Mouse (Mus musculus) spleen, postnatal 10 days (tissue): ENCODE measurements around the gene Mbd3.

ENCODE experiments used
- DNase-seq, 2 experiments: peaks; one replicate each; pipeline ENCODE4 v3.0.0; 2021 to 2022; ENCODE audit warnings: low spot score in 2 of 2

Mbd3 gene

GRCm38 (mm10) chr10:80397524-80398173 lies 1.7 kb downstream of the Mbd3 start:
- no peak for DNase-seq

DNA sequence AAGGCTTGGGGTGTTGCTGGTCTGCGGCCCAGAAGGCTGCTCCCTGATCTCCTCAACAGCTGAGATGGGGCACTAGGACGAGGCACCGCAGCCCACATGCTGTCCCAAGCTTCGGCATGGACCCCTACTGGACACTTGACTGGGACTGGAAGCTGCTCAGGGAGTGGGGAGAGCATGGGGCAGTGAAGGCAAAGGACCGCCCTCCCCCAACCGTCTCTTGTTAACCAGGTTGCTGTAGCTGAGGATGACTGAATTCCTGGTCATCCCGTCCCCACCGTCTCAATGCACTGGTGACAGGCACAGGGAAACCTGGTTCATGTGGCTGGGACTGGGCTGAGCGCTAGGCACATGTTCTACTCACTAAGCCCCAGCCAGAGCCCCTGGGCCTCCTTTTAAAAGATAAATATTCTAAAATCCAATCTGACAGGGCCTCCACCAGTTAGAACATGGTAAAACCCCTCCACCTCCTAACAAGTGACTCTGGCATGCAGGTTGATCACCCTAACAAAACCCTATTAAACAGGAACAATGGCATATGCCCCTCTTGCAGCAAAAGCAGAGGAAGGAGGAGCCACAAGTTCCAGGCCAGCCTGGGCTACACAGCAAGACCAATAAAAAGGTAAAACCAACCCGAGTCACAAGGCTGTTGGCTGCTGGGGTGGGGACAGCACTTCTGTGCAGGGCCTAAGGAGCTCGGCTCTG lies 2.4 kb downstream of the Mbd3 start:
- no peak for DNase-seq

DNA sequence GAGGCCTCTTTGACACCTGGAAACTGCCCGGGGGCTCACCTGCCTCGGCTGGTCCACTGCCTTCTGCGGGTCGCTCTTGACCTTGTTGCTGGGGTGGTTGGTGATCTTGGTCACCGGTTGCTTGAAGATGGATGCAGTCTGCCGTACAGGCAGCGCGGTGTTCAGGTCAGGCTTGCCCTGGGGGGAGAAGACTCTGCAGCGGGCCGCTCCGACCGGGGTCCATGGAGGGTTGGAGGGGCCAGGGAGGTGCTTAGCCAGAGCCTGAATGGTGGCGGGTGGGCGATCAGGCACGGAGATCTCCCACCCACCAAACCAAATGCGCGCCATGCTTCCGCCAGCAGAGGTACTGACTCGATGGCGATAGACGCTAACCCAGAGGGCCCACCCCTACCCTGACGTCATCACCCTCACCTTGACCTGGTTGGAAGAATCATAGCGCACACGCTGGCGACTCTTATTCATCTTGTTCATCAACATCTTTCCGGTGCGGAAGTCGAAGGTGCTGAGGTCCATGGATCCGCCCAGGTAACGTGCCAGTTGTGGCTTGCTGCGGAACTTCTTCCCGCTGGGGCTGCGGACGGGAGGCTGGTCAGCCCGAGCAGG lies 4.2 kb downstream of the Mbd3 start:
- peak in 1 of 2 experiments; percentile 17 for DNase-seq

DNA sequence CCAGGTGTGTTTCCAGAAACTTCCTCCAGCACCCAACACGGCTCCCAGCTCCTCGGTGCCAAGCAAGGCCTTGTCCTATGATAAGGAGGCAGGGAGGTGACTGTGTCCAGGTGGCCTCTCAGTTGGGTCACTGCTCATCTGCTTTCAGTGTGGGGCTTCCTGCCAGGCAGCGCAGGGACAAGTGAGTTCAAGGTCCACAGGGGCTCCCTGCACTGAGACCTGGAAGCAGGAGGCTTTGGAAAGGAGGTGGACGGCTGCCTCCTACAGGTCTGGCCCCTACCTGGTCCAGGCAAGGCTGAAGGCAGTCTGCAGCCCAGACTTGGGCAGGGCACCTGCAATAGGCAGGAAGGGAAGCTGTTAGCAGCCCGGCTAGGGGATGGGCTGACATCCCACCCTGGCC lies 6.7 kb downstream of the Mbd3 start:
- no peak for DNase-seq

DNA sequence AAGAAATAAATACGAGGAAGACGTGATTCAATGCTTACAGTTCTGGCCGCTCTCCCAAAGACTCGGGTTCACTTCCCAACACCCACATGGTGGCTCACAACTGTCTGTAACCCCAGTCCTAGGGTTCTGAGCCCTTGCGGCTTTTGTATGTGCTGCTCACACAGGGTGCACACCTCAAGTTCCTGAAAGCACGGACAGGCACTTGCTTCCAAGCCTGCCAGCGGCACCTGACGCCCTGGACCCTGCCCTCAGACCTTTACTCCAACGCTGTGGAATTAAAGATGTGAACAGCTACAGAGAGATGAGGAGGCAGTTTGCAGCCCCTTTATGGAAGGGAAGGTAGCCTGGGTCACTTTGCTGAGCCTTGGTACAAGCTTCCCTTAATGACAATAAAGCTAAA lies 8.7 kb downstream of the Mbd3 start:
- DNase-seq = no peak

GRCm38 (mm10) chr10:80389185-80389708 lies 10.1 kb downstream of the Mbd3 start:
- no peak for DNase-seq

- DNase-seq = no peak
Observed at GRCm38 (mm10) chr10:80388731-80389130, 10.6 kb downstream of the Mbd3 start.

GRCm38 (mm10) chr10:80387522-80387959 lies 11.8 kb downstream of the Mbd3 start, which contains the start of gene Mex3d:
Gene Mex3d (minus strand): TSS chr10:80387659.
- peak; percentile 68 to 89 for DNase-seq

- DNase-seq = peak; percentile 47 to 51
Observed at GRCm38 (mm10) chr10:80386735-80387471, 12.4 kb downstream of the Mbd3 start.

DNA sequence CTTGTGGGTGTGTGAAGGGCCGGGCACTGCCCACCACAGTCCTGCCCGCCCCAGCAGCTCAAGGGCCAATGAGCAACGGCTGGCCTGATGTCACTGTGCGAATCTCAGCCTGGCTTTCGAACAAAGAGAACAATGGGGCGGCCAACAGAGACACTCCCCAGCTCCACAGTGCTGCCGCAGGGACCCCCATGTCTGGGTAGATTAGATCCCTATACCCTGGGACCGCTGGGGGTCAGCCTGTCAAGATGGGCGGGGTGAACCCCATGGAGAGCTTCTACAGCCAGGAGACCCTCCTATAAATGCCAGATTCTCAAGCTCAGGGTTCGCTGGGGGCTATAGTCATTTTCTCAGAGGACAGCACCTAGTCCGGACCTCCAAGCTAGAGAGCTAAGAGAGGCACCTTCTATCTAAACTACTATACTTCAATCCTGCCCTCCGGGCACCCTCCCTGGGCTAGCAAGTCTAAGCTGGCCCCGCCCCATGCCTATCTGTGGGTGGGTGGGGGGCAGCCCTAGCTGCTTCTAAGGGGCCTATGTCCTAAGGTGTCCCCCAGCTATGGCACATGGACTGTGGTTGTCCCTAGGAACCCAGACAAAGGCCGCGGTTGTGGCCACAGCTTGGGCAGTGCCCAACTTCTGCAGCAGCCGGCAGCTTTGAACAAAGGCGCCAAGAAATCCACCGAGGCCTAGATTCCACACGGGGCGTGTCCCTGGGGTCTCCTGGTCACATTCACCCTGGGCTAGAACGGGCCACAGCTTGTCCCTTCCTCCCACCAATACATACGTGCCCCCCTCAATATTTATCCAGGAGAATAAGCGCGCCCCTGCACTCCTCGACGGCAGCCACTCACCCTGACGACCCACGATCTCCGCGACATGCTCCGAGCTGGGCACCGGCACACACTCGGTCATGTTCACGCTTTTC lies 13.3 kb downstream of the Mbd3 start:
- no peak for DNase-seq

GRCm38 (mm10) chr10:80385310-80385709 lies 14.0 kb downstream of the Mbd3 start:
- DNase-seq = no peak

- DNase-seq = peak in 1 of 2 experiments; percentile 53
Observed at GRCm38 (mm10) chr10:80384709-80385108, 14.6 kb downstream of the Mbd3 start.

- DNase-seq = peak in 1 of 2 experiments; percentile 50
Observed at GRCm38 (mm10) chr10:80384115-80384639, 15.2 kb downstream of the Mbd3 start.

DNA sequence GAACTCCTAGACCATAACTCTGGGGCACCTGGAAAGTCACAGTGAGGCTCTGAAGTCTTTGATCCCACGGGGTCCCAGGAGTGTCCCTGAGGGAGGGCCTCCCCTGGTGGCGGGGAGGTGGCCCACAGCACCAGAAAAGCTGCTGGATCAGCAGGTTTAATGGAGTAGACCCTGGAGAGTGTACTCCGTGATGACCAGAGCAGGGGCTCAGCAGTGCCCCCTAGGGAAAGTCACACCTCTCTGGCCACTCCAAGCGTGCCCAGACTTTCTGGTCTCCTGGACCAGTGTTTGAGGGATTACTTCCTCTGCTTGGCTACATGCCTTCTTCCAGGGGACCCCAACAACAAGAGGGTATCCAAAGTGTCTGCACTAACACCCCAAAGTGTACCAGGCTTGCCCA lies 15.9 kb downstream of the Mbd3 start:
- no peak for DNase-seq

- DNase-seq = no peak
Observed at GRCm38 (mm10) chr10:80382641-80383365, 16.5 kb downstream of the Mbd3 start.

GRCm38 (mm10) chr10:80377716-80378115 lies 21.6 kb downstream of the Mbd3 start:
- DNase-seq = peak; percentile 52 to 72

DNA sequence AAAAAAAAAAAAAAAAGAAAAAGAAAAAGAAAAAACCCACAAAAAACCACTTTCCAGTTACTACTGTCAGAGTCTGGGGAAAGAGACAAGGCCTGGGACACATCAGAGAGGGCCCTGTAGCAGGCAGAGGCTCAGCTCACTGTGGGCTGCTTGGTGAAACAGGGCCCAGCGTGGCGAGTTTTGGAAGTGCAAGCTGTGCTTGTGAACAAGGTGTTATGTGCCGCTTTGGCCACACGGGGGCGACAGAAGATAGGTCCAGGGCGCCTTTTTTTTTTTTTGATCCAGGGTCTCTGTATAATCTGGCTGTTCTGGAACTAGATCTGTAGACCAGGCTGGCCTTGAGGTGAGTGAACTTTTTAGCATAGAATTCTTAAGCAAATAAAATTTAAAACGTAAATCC lies 23.2 kb downstream of the Mbd3 start:
- DNase-seq = peak; percentile 86 to 96

- DNase-seq = peak; percentile 64 to 87
Observed at GRCm38 (mm10) chr10:80374063-80374462, 25.3 kb downstream of the Mbd3 start.

DNA sequence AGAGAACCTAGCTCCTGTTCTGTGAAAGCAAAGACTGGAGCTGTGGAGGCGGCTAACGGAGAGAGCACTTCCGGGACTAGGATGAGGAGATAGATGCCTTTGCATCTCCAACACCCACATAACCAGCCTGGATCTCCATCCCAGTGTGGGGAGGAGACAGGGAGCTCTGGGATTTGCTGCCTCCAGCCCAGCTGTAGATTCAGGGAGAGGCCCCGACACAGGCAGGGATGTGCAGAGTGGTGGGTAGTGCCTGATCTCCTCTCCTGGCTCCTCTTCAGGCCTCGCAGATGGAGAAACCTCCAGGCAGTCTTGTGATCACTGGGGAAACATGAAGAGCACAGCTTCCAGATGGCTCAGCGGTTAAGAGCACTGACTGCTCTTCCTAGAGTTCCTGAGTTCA lies 26.6 kb downstream of the Mbd3 start:
- no peak for DNase-seq

DNA sequence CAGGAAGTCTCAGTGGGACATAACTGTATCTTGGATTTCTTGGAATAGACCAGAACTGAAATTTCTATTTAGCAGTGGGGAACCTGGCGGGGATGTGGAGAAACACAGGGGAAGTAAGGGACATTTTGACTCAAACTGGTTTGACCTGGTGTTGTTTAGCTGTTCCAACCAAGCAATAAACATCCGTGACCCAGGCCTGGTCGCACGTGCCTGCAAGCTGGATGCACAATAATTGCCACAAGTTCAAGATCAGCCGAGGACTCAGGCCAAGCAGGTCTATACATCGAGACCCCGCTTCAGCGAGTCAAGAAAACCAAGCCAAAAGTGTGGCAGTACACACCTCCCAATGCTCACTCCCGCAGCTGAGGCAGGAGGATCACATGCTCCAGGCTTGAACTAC lies 27.4 kb downstream of the Mbd3 start:
- DNase-seq = no peak
